Mouse (Mus musculus) heart, adult 8-10 months (tissue): ENCODE measurements around the gene 1700088E04Rik. TPM values are rescaled to one million over a fixed set of nuclear protein-coding genes. Genes with fewer than 3 reads are reported as not detected.
A peak's percentile ranks its signal among the peaks of the same experiment; 100 is the strongest.

Experiments used
- DNase-seq: peaks from one replicate; pipeline ENCODE4 v3.0.0; 2022; ENCODE audit warnings: low spot score
- total RNA-seq, 4 experiments: library from RNA; stranded (reverse); gene quantifications; 2 replicates each; pipeline ENCODE4 v1.2.4; 2022

The 1700088E04Rik gene
- total RNA-seq, 4 experiments from 2014 or later = 1.6 to 2.7 (median 2.4) TPM

DNA sequence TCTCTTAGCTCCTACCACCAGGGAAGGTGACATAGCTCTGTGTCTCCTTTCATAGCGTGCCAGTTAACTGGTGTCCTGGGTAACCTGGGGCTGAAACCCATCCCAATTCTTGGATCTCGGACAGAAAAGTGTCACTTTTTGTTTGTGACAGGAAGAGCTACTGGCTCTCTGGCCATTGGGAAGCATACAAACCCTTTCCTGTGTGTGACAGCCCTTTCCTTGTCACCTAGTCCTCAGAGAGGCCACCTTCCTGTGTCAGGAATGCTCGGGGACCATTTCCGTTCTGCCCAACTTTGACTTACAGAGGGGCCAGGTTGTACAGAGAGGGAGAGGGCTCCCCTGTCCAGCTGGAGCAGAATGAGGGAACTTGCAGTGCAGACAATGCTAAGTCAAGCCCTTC, 41.6 kb downstream of the 1700088E04Rik start:
- peak; percentile 36 for DNase-seq

DNA sequence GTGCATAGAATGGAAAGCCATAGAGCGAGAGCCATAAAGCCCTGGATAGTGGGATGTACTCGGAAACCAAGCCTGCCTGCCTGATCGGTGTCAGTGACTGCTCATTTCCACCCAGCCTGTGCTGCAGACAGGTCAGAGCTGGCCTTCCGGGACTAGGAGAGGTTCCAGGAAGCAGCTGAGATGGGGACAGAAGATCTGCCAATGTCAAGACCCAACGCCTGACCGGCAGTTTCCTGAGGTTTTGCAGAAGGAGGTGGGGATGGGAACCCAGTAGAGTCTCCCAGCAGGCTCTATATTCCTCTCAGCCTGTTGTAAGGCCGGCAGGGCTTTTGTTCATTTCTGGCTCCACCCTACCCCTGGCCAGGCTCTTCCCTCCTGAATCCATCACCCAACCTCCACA, 42.2 kb downstream of the 1700088E04Rik start:
- peak; percentile 62 for DNase-seq

DNA sequence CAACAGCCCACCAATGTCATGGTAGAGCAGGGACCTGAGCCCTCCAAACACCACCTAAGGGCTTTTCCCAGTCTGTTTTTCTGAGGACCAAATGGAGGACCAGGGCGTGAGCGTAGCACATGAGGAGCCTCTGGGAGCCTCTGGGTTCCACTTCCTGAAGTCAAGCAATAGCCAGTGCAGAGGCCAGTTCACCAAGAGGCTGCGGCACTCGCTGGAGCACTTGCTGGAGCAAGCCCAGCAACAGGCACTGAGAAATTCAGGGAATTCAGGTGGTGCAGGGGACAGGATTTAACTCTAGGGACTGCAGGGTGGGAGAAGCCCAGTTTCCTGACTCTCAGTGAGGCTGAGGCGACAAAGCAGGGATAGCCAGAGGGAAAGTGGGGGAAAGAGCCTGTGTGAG, 42.8 kb downstream of the 1700088E04Rik start:
- no peak for DNase-seq

DNA sequence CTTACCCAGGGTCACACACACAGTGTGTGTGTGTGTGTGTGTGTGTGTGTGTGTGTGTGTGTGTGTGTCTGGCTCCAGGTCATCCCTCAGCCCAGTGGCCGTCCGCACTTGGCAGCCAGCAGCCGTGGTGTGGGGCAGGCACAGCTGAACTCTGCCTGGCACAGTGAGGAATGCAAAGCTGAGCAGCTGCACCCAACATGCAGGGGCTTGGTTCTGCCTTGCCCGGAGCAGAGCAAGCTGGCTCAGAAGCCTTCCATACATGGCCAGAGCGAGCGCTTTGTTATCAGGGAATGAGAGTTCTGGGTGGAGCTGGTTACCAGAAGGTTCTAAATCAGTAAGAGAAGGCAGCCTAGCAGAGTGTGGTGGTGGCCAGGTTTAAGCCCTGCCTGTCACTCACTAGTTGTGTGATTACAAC, 43.4 kb downstream of the 1700088E04Rik start:
- peak; percentile 75 for DNase-seq

DNA sequence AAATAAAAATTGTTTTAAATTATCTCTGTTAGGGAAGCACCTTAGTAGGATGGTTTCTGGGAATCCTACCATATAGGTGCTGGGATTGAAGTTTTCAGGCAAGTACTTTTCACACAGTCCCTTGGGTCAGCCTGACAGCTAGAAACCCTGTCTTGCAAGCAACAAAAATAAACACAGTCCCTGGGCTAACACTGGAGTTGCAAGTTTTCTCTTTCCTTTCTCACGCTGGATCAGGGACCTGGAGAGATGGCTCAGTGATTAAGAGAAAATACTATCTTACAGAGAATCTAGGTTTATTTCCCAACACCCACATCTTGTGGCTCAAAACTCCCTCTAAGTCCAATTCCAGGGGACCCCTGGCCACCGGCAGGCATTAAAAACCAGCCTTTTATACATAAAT, 43.9 kb downstream of the 1700088E04Rik start:
- no peak for DNase-seq

DNA sequence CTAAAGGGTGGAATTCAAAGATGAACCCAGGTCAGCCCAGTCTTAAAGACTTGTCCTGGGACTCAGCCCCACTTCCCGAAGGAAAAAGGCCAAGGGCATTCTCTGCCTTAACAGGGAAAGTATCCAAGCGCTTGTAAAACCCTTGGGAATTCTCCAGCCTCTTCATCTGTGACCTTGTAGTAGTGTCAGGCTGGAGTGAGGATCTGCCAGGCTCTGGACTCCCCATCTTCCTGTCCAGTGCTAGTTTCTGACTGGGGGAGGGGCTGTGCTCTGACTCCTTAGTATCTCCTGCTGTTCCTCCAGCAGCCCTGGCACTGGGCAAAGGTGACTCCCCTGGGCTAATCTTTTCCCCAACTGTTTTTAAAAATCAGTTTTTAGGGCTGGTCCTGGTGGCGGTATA, 44.5 kb downstream of the 1700088E04Rik start:
- DNase-seq = no peak

DNA sequence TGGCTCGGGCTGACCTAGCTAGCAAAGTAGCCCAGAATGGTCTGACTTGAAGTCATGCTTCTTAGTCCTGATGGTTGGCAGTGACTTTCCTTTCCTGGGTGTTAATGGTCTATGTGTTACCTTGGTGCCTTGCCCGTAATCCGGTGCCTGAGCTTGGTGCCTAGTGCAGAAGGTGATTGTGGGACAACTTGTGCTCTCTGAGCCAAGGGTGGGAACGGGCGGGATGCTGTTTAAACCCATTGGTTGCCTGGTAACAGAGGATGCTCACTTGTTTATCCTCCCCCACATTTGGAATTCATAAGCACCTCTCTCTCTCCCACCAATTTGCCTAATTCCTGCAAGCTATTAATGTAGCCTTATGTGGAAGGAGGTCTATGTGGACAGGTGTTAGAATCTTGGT, 45.6 kb downstream of the 1700088E04Rik start:
- DNase-seq = no peak

DNA sequence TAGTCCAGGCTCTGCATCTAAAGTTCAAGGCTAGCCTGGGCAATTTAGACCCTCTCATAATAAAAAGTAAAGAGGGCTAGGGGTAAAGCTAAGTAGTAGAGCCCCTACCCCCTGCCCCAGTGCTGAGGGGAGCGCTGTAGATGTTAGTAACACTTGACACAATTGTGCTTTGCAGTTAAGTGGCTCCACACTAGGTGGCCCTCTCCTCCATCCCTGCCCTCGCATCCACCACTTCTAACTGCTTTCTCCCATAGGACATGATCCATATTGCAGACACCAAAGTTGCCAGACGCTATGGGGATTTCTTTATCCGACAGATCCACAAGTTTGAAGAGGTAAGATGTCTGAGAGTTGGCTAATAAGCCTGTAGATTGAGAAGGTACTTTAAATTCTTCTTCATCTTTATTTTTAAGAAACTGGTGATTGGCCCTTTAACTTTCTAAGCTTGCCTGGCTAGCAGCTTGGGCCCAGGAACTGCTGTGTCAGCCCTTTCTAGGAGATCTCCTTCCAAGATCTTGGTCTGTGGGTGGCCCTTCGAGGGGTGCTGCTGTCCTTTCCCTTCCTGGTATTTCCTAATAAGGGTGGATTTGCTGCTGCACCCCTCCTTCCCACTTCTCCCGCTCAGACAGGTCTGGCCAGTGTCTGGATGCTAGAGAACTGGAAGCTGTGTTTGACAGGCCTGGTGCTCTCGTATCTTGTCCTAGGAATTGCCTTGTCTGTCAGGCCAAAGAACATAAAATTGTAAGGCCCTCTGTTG, 47.8 kb downstream of the 1700088E04Rik start:
- no peak for DNase-seq

DNA sequence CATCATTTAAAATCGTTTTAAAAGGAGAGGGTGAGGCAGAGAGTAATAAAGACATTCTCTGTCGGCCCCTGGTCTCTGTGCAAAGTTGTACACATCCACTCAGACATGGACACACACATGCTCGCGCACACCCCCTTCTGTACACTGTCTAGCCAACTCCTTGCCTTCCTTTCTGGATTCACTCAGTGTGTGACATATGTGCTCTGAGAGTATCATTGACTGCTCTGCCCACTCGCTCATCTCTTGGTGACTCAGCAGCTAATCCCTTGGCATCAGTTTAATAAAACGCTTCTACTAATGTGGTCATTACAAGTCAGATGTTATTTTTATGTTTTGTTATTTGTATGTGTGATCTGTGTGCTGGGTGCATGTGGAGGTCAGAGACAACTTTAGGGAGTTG, 48.8 kb downstream of the 1700088E04Rik start:
- DNase-seq = no peak

DNA sequence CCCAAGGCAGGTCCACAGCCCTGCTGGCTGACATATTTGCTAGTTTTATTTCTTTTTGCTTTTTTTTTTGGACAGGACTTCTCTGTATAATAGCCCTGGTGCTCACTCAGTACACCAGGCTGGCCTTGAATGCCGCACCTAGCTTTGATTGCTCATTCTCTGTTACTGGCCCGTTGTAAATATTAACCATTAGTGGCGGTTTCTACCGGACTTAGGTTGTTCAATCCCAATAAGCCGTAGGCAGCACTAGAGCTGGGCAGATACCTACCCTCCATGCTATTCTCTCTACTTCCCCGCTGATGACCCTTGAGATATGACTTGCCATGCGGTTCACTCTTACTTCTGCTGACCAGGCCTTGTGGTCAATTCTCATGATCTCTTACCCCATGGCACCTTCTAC, 61.5 kb downstream of the 1700088E04Rik start:
- DNase-seq = no peak

Other genes starting within 250 kb of the 1700088E04Rik start
- not detected for gene Gm49510, start 241.6 kb downstream of the 1700088E04Rik start, total RNA-seq
- 1 to 10 TPM; 2.6 to 6.3 (median 4.1) TPM for gene Sh3bp1, start 241.5 kb downstream of the 1700088E04Rik start, total RNA-seq
- 1 to 10 TPM in 2 of 4 experiments, under 1 TPM in 2; 0.69 to 1.0 (median 0.88) TPM for gene Pdxp, start 227.3 kb downstream of the 1700088E04Rik start, total RNA-seq
- gene Lgals1, start 214.5 kb downstream of the 1700088E04Rik start, total RNA-seq = 100 to 1,000 TPM; 175 to 339 (median 222) TPM
- 10 to 100 TPM; 14.7 to 17.9 (median 17.1) TPM for gene Nol12, start 206.3 kb downstream of the 1700088E04Rik start, total RNA-seq
- gene Triobp, start 193.5 kb downstream of the 1700088E04Rik start, total RNA-seq = 10 to 100 TPM; 30.2 to 31.3 (median 31.0) TPM
- 10 to 100 TPM; 64.1 to 92.7 (median 77.5) TPM for gene H1f0, start 112.8 kb downstream of the 1700088E04Rik start, total RNA-seq
- not detected for gene Galr3, start 99.4 kb downstream of the 1700088E04Rik start, total RNA-seq
- 1 to 10 TPM; 6.3 to 8.0 (median 7.6) TPM for gene Ankrd54, start 78.4 kb downstream of the 1700088E04Rik start, total RNA-seq
- gene Eif3l, start 66.1 kb downstream of the 1700088E04Rik start, total RNA-seq = 10 to 100 TPM; 70.2 to 76.0 (median 74.9) TPM
- gene Micall1, start 32.4 kb downstream of the 1700088E04Rik start, total RNA-seq = 10 to 100 TPM; 41.2 to 42.2 (median 41.5) TPM
- gene Polr2f, start 244 bp downstream of the 1700088E04Rik start, total RNA-seq = 100 to 1,000 TPM; 124 to 149 (median 135) TPM
- gene Sox10, start 24.0 kb upstream of the 1700088E04Rik start, total RNA-seq = 1 to 10 TPM in 2 of 4 experiments, under 1 TPM in 2; 0.55 to 1.7 (median 0.94) TPM
- gene Pick1, start 87.9 kb upstream of the 1700088E04Rik start, total RNA-seq = 10 to 100 TPM; 23.5 to 29.8 (median 27.3) TPM
- 1 to 10 TPM in 3 of 4 experiments, under 1 TPM in 1; 0.63 to 1.5 (median 1.1) TPM for gene Gm49486, start 88.1 kb upstream of the 1700088E04Rik start, total RNA-seq
- under 1 TPM; 0.46 to 0.78 (median 0.59) TPM for gene Slc16a8, start 113.5 kb upstream of the 1700088E04Rik start, total RNA-seq
- gene Baiap2l2, start 144.3 kb upstream of the 1700088E04Rik start, total RNA-seq = 1 to 10 TPM in 1 of 4 experiments, under 1 TPM in 1, not detected in 2; 0.54 to 1.3 TPM
- gene Pla2g6, start 187.1 kb upstream of the 1700088E04Rik start, total RNA-seq = 10 to 100 TPM; 11.6 to 15.6 (median 13.4) TPM
- gene Maff, start 205.4 kb upstream of the 1700088E04Rik start, total RNA-seq = 10 to 100 TPM in 2 of 4 experiments, 1 to 10 TPM in 2; 5.7 to 11.1 (median 9.9) TPM